In genomic region chr13:43158281-43158680, GRCm38 (mm10) we compare ENCODE assay signal across 17 mouse cellular contexts. TPM values are rescaled to one million over a fixed set of nuclear protein-coding genes. Genes with fewer than 3 reads are reported as not detected.
A peak's percentile ranks its signal among the peaks of the same experiment; 100 is the strongest.
DNase-seq lines count a peak whose midpoint lies in the region; ATAC-seq and TF ChIP-seq lines count a peak whose summit lies in the region.
"Had no signal": no experiment of that assay in that cellular context is flagged by ENCODE, and none has a peak within 500 bp of the region (broad histone marks: within the 10 kb centered on the region; RNA-seq: fewer than 3 reads in every experiment).

No protein-coding gene starts in this region.

- H3K9ac ChIP-seq in kidney, embryonic 15.5 days, result no peak overlapping the region
- H3K9ac ChIP-seq in limb, embryonic 11.5 days (ENCODE audit: low read length), result no peak overlapping the region

- peaks cover 30% of the 10 kb centered on the region for H3K36me3 ChIP-seq in kidney, embryonic 15.5 days
- H3K36me3 ChIP-seq in limb, embryonic 11.5 days (ENCODE audit: control insufficient read depth, insufficient read depth, low read length), result no peaks in the 10 kb centered on the region; the same call in 1 of the 2 replicates

- H3K27ac ChIP-seq in kidney, embryonic 15.5 days, result peak overlapping the region; percentile 84
- H3K27ac ChIP-seq in limb, embryonic 11.5 days (replicated peaks; ENCODE audit: low read depth, low read length), result 0 out of 2 replicates have a peak overlapping the region, but pooled peaks have one; percentile 25
- H3K27ac ChIP-seq: heart, adult 2 months; macrophage had no signal

- TF ChIP-seq POLR2A in brain, embryonic 14.5 days (IDR thresholded peaks at IDR 0.05; ENCODE audit: borderline replicate concordance, extremely low read depth, insufficient read depth, insufficient read length, poor library complexity, severe bottlenecking), result no peak

- no peak overlapping the region for H3K4me3 ChIP-seq in kidney, embryonic 15.5 days (replicated peaks)
- no peak overlapping the region for H3K4me3 ChIP-seq in limb, embryonic 11.5 days (ENCODE audit: low read depth, low read length)
- H3K4me3 ChIP-seq: heart, adult 2 months had no signal

- H3K4me2 ChIP-seq in kidney, embryonic 15.5 days, result no peak overlapping the region
- no peak overlapping the region for H3K4me2 ChIP-seq in limb, embryonic 11.5 days (ENCODE audit: low read depth, severe bottlenecking)

- H3K27me3 ChIP-seq in kidney, embryonic 15.5 days, result no peaks in the 10 kb centered on the region
- no peaks in the 10 kb centered on the region for H3K27me3 ChIP-seq in limb, embryonic 11.5 days (ENCODE audit: control insufficient read depth, insufficient read depth, low read length)

- TF ChIP-seq CTCF in brain, embryonic 14.5 days (IDR thresholded peaks at IDR 0.05; ENCODE audit: borderline replicate concordance, extremely low read depth, insufficient read depth, insufficient read length), result no peak

- no peaks in the 10 kb centered on the region for H3K9me3 ChIP-seq in kidney, embryonic 15.5 days (replicated peaks)
- H3K9me3 ChIP-seq in limb, embryonic 11.5 days (ENCODE audit: control insufficient read depth, low read length), result no peaks in the 10 kb centered on the region

- H3K4me1 ChIP-seq in kidney, embryonic 15.5 days, result peaks cover 36% of the 10 kb centered on the region
- H3K4me1 ChIP-seq in limb, embryonic 11.5 days (ENCODE audit: control insufficient read depth, insufficient read depth, low read length), result peaks cover 2% of the 10 kb centered on the region; the same call in 1 of the 2 replicates

- ATAC-seq in kidney, embryonic 15.5 days (replicated peaks; ENCODE audit: low FRiP score), result 0 out of 2 replicates have a peak, but pooled peaks have one; percentile 26
- ATAC-seq in limb, embryonic 11.5 days (ENCODE audit: insufficient number of reproducible peaks, low FRiP score, low TSS enrichment, low read depth), result no peak
- no peak for ATAC-seq in megakaryocyte, adult 5-6 weeks (ENCODE audit: poor library complexity, severe bottlenecking)
- ATAC-seq in megakaryocyte-erythroid progenitor cell, adult 5-6 weeks (replicated peaks; ENCODE audit: low FRiP score, low TSS enrichment, poor library complexity, severe bottlenecking), result no peak
- ATAC-seq: forebrain, embryonic 16.5 days; intestine, embryonic 16.5 days; midbrain, embryonic 16.5 days had no signal

- 27% methylated on average over 5 of the region's 5 CpGs for WGBS in kidney, embryonic 15.5 days
- WGBS in limb, embryonic 11.5 days, result 22% methylated on average over 5 of the region's 5 CpGs

- peak; percentile 31 for DNase-seq in brain, embryonic 14.5 days (ENCODE audit: low read depth)
- peak; percentile 54 for DNase-seq in forelimb bud, embryonic 11.5 days (ENCODE audit: low read depth, low spot score)
- DNase-seq in limb, embryonic 11.5 days (ENCODE audit: low spot score), result peak; percentile 36
- DNase-seq in B cell, adult 2 months, result no peak
- DNase-seq: adrenal gland, postnatal 10 days; cerebellum, adult 9-10 months; embryo, embryonic 11 days; heart, adult 2 months; heart, postnatal 14 days; left cerebral cortex, postnatal 4 days had no signal

RNA-seq across cellular contexts. Expression of gene Tbc1d7, which starts 13.0 kb away (rescaled TPM):
- 43.0 and 46.2 TPM in 2 replicates for polyA plus RNA-seq in brain, embryonic 14.5 days (2012; rRNA removed)
- 51.6 and 54.7 TPM in 2 replicates for polyA plus RNA-seq in kidney, embryonic 15.5 days (2015; fragmentation: Nextera tagmentation; extraction: Ambion mirVana)
- 63.1 and 65.0 TPM in 2 replicates for polyA plus RNA-seq in limb, embryonic 11.5 days (2014; fragmentation: Nextera tagmentation; extraction: Ambion mirVana)
- total RNA-seq in megakaryocyte, adult 5-6 weeks (2015), result 6.7 and 10.6 TPM in 2 replicates
- total RNA-seq in megakaryocyte, adult 5-6 weeks (2017), result 3.4 and 4.9 TPM in 2 replicates
- total RNA-seq in megakaryocyte-erythroid progenitor cell, adult 5-6 weeks (2014; fragmentation: Nextera tagmentation), result 10.7 and 21.3 TPM in 2 replicates
- 5.1 and 7.7 TPM in 2 replicates for total RNA-seq in megakaryocyte-erythroid progenitor cell, adult 5-6 weeks (2017)

Comparison
In these comparisons a context has a peak if more than half of its experiments do, and no peak if none do; other contexts are left out.
1. DNase-seq: peak in brain, embryonic 14.5 days (single experiment), forelimb bud, embryonic 11.5 days (single experiment) and limb, embryonic 11.5 days (single experiment); none in B cell, adult 2 months (0 of 2).